Mouse (Mus musculus): ENCODE data around the gene Nrp1. TPM values are rescaled to one million over a fixed set of nuclear protein-coding genes. Genes with fewer than 3 reads are reported as not detected.
A peak's percentile ranks its signal among the peaks of the same experiment; 100 is the strongest.

Nrp1 gene
- total and polyA plus RNA-seq, 3 experiments, result 7.3 to 14.7 (median 11.9) TPM

DNA sequence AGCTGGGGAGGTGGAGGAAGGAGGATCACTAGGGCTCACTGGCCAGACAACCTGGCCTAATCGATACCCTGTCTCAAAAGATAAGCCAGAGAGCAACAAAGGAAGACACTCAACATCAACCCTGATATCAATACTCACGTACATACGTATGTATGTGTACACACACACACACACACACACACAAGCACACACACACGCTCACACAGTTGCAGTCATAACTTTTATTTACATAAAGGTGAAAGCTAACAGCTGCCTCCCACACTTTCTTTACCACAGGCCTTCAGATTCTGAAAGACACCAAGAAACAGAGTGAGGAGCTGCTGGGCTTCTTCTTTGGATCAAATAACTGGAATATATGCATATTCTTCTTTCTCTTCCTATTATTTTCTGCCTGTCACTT, 189.0 kb downstream of the Nrp1 start:
- in situ Hi-C loops (cut with MboI; ENCODE audit: low pct_ligation_motif_present, low pct_unique_long_range_greater_than_20kb, low sequenced_read_pairs), result no loop called here

DNA sequence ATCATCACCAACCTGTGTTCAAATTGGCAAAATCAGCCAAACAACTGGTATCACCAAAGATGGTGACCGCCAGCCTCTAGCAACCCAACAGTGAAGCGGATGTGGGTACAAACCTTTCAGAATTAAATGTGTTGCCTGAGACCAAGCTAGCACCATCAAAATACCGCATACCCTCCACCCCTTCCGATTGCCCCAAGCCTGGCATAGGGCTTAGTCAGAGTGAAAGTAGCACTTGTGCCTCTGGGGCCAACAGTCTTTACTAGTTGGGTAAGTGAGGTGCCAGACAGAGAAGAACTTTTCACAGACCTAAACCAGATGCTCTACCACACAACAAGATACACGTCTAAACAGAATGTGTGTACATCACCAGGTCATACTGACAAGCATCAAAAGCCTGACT, 191.3 kb downstream of the Nrp1 start:
- in situ Hi-C loops (cut with MboI; ENCODE audit: low pct_ligation_motif_present, low pct_unique_long_range_greater_than_20kb, low sequenced_read_pairs) (no loop called here), dilution Hi-C loops (cut with MboI; ENCODE audit: extremely low pct_ligation_motif_present, extremely low pct_unique_long_range_greater_than_20kb, low sequenced_read_pairs) (no loop called here)
- Histone ChIP-seq H3K9me3 (replicated peaks; ENCODE audit: low read length) (no peaks in the 10 kb centered on the region), H3K36me3 (replicated peaks in 1 of 2; ENCODE audit: control insufficient read depth in 1 of 2, insufficient read depth in 1 of 2, low read length in 1 of 2) (no peaks in the 10 kb centered on the region), H3K4me3 (replicated peaks in 1 of 3; ENCODE audit: low read depth in 2 of 3, low read length in 2 of 3, poor library complexity in 1 of 3) (no peak overlapping the region), H3K9ac (ENCODE audit: insufficient read depth, low read depth) (no peak overlapping the region; the same call in 1 of the 2 replicates), H3K79me2 (replicated peaks; ENCODE audit: control insufficient read depth, extremely low read depth, insufficient read depth, poor library complexity, severe bottlenecking) (no peaks in the 10 kb centered on the region), H3K27ac (ENCODE audit: insufficient read depth, low read depth) (no peak overlapping the region), H3K4me1 (ENCODE audit: control insufficient read depth in 1 of 2, insufficient read depth in 2 of 2) (peaks cover 11 to 35% of the 10 kb centered on the region in 2 experiments), H3K4me2 (ENCODE audit: insufficient read depth, low read depth, poor library complexity, severe bottlenecking) (no peak overlapping the region), H3K27me3 (replicated peaks) (no peaks in the 10 kb centered on the region)
- DNase-seq (ENCODE audit: extremely low read depth), result peak; percentile 48
- TF ChIP-seq CTCF (conservative IDR thresholded peaks at IDR 0.05 in 1 of 2, IDR thresholded peaks at IDR 0.05 in 1 of 2; ENCODE audit: low read depth in 2 of 2, low read length in 2 of 2) (no peak), RCOR1 (conservative IDR thresholded peaks at IDR 0.05; ENCODE audit: low read depth, low read length) (no peak), MXI1 (IDR thresholded peaks at IDR 0.05; ENCODE audit: low read depth, low read length) (no peak), EP300 (IDR thresholded peaks at IDR 0.05; ENCODE audit: low read length) (peak; percentile 77), MYC (IDR thresholded peaks at IDR 0.05; ENCODE audit: low read depth, low read length) (no peak), NELFE (IDR thresholded peaks at IDR 0.05; ENCODE audit: low read depth, low read length) (no peak), ETS1 (conservative IDR thresholded peaks at IDR 0.05; ENCODE audit: low read depth, low read length) (no peak), TBP (conservative IDR thresholded peaks at IDR 0.05; ENCODE audit: low read depth, low read length) (no peak), SIN3A (IDR thresholded peaks at IDR 0.05; ENCODE audit: low read length) (no peak), POLR2AphosphoS2 (IDR thresholded peaks at IDR 0.05; ENCODE audit: low read depth, low read length) (no peak), RAD21 (IDR thresholded peaks at IDR 0.05; ENCODE audit: low read depth, low read length) (no peak), GABPA (IDR thresholded peaks at IDR 0.05; ENCODE audit: insufficient replicate concordance, low read depth, low read length) (no peak), USF1 (IDR thresholded peaks at IDR 0.05; ENCODE audit: low read depth, low read length) (no peak), BHLHE40 (IDR thresholded peaks at IDR 0.05; ENCODE audit: low read depth, low read length) (peak; percentile 35; the same call in 1 of the 2 replicates), HCFC1 (IDR thresholded peaks at IDR 0.05; ENCODE audit: low read depth, low read length) (no peak), ELF1 (IDR thresholded peaks at IDR 0.05; ENCODE audit: low read depth, low read length) (no peak), USF2 (conservative IDR thresholded peaks at IDR 0.05; ENCODE audit: low read depth, low read length) (no peak), PAX5 (IDR thresholded peaks at IDR 0.05; ENCODE audit: low read length) (no peak), ZNF384 (IDR thresholded peaks at IDR 0.05; ENCODE audit: low read depth, low read length) (no peak), E2F4 (IDR thresholded peaks at IDR 0.05; ENCODE audit: insufficient replicate concordance, low read depth, low read length) (no peak), MAZ (IDR thresholded peaks at IDR 0.05; ENCODE audit: low read depth, low read length) (no peak), SMC3 (IDR thresholded peaks at IDR 0.05; ENCODE audit: low read depth, low read length) (no peak), CHD2 (IDR thresholded peaks at IDR 0.05; ENCODE audit: low read length) (no peak), KAT2A (IDR thresholded peaks at IDR 0.05; ENCODE audit: insufficient replicate concordance, low read length) (no peak), MAX (IDR thresholded peaks at IDR 0.05; ENCODE audit: low read length) (no peak), POLR2A (IDR thresholded peaks at IDR 0.05; ENCODE audit: low read depth, low read length) (no peak), ZMIZ1 (IDR thresholded peaks at IDR 0.05; ENCODE audit: low read depth, low read length) (no peak), MEF2A (IDR thresholded peaks at IDR 0.05; ENCODE audit: borderline replicate concordance, low read depth, low read length) (no peak), CHD1 (IDR thresholded peaks at IDR 0.05; ENCODE audit: low read depth, low read length) (no peak), UBTF (IDR thresholded peaks at IDR 0.05; ENCODE audit: low read depth, low read length) (no peak)

More for the DNA sequence above, 189.0 kb downstream of the Nrp1 start:
- Histone ChIP-seq H3K36me3 (replicated peaks in 1 of 2; ENCODE audit: control insufficient read depth in 1 of 2, insufficient read depth in 1 of 2, low read length in 1 of 2) (no peaks in the 10 kb centered on the region), H3K9me3 (replicated peaks; ENCODE audit: low read length) (no peaks in the 10 kb centered on the region), H3K4me2 (ENCODE audit: insufficient read depth, low read depth, poor library complexity, severe bottlenecking) (no peak overlapping the region), H3K79me2 (replicated peaks; ENCODE audit: control insufficient read depth, extremely low read depth, insufficient read depth, poor library complexity, severe bottlenecking) (no peaks in the 10 kb centered on the region), H3K4me3 (replicated peaks in 1 of 3; ENCODE audit: low read depth in 2 of 3, low read length in 2 of 3, poor library complexity in 1 of 3) (no peak overlapping the region), H3K27ac (ENCODE audit: insufficient read depth, low read depth) (no peak overlapping the region), H3K27me3 (replicated peaks) (no peaks in the 10 kb centered on the region), H3K9ac (ENCODE audit: insufficient read depth, low read depth) (no peak overlapping the region), H3K4me1 (ENCODE audit: control insufficient read depth in 1 of 2, insufficient read depth in 2 of 2) (peaks cover 17 to 44% of the 10 kb centered on the region in 2 experiments)
- no peak for DNase-seq (ENCODE audit: extremely low read depth)
- TF ChIP-seq MEF2A (IDR thresholded peaks at IDR 0.05; ENCODE audit: borderline replicate concordance, low read depth, low read length) (no peak), JUN (IDR thresholded peaks at IDR 0.05; ENCODE audit: insufficient read depth, low read depth, low read length) (no peak), NRF1 (IDR thresholded peaks at IDR 0.05; ENCODE audit: low read depth, low read length) (no peak), KAT2A (IDR thresholded peaks at IDR 0.05; ENCODE audit: insufficient replicate concordance, low read length) (no peak), SIN3A (IDR thresholded peaks at IDR 0.05; ENCODE audit: low read length) (no peak), RAD21 (IDR thresholded peaks at IDR 0.05; ENCODE audit: low read depth, low read length) (no peak), JUND (conservative IDR thresholded peaks at IDR 0.05; ENCODE audit: low read depth, low read length) (no peak), GABPA (IDR thresholded peaks at IDR 0.05; ENCODE audit: insufficient replicate concordance, low read depth, low read length) (no peak), ZC3H11A (IDR thresholded peaks at IDR 0.05; ENCODE audit: low read depth, low read length) (no peak), CTCF (conservative IDR thresholded peaks at IDR 0.05 in 1 of 2, IDR thresholded peaks at IDR 0.05 in 1 of 2; ENCODE audit: low read depth in 2 of 2, low read length in 2 of 2) (no peak), TCF12 (IDR thresholded peaks at IDR 0.05; ENCODE audit: low read depth, low read length) (no peak), MYC (IDR thresholded peaks at IDR 0.05; ENCODE audit: low read depth, low read length) (no peak), NELFE (IDR thresholded peaks at IDR 0.05; ENCODE audit: low read depth, low read length) (no peak), ELF1 (IDR thresholded peaks at IDR 0.05; ENCODE audit: low read depth, low read length) (no peak), ZKSCAN1 (IDR thresholded peaks at IDR 0.05; ENCODE audit: borderline replicate concordance, low read depth, low read length) (no peak)
- dilution Hi-C loops (cut with MboI; ENCODE audit: extremely low pct_ligation_motif_present, extremely low pct_unique_long_range_greater_than_20kb, low sequenced_read_pairs), result no loop called here

All from CH12.LX (cell line).